Mouse (Mus musculus) heart, embryonic 13.5 days (tissue): ENCODE measurements around the gene Gpat2. TPM values are rescaled to one million over a fixed set of nuclear protein-coding genes. Genes with fewer than 3 reads are reported as not detected.
A peak's percentile ranks its signal among the peaks of the same experiment; 100 is the strongest.

Experiments used
- ATAC-seq: fragments of 200-750 bp; cut with Nextera tagmentation; 2 replicates; pipeline ENCODE4 v1.8.0; 2017; ENCODE audit warnings: moderate TSS enrichment; ENCODE audit not compliant: insufficient number of reproducible peaks, low FRiP score, low TSS enrichment; ENCODE audit errors: extremely low read depth
- H3K27ac ChIP-seq: fragments of 300-500 bp; sonication (generic); replicated peaks from 2 replicates; pipeline ENCODE4 v1.5.1; 2015; ENCODE audit warnings: moderate library complexity, mild to moderate bottlenecking, inconsistent platforms
- H3K27me3 ChIP-seq: fragments of 300-500 bp; sonication (generic); replicated peaks from 2 replicates; pipeline ENCODE4 v1.6.1; 2015; ENCODE audit warnings: mild to moderate bottlenecking, inconsistent platforms
- H3K36me3 ChIP-seq: fragments of 300-500 bp; sonication (generic); 2 replicates; pipeline ENCODE4 v1.6.1; 2015; ENCODE audit warnings: mild to moderate bottlenecking, inconsistent platforms
- H3K4me1 ChIP-seq: fragments of 300-500 bp; sonication (generic); 2 replicates; pipeline ENCODE4 v1.6.1; 2015; ENCODE audit warnings: inconsistent platforms
- H3K4me2 ChIP-seq: fragments of 300-500 bp; sonication (generic); 2 replicates; pipeline ENCODE4 v1.6.1; 2015; ENCODE audit warnings: inconsistent platforms, mild to moderate bottlenecking, moderate library complexity
- H3K4me3 ChIP-seq: fragments of 300-500 bp; sonication (generic); 2 replicates; pipeline ENCODE4 v1.5.1; 2015; ENCODE audit warnings: moderate library complexity, mild to moderate bottlenecking, inconsistent platforms
- H3K9ac ChIP-seq: fragments of 300-500 bp; sonication (generic); 2 replicates; pipeline ENCODE4 v1.6.1; 2015; ENCODE audit warnings: inconsistent platforms, mild to moderate bottlenecking, moderate library complexity
- H3K9me3 ChIP-seq: fragments of 300-500 bp; sonication (generic); 2 replicates; pipeline ENCODE4 v1.6.1; 2016; ENCODE audit warnings: inconsistent platforms
- WGBS: fragments of 180-500 bp; shearing (Covaris S2); methylation state at CpG from one replicate; pipeline ENCODE4 v1.1.7; 2015; ENCODE audit warnings: mixed read lengths; 5-methylcytosine and 5-hydroxymethylcytosine counted together
- polyA plus RNA-seq: library from polyadenylated mRNA; unstranded; fragments of >200 nt; fragmentation: Nextera tagmentation; extraction: Ambion mirVana; gene quantifications from 2 replicates; pipeline ENCODE4 v1.2.1, GENCODE M21; 2015

The Gpat2 gene
- polyA plus RNA-seq = 0.41 and 0.45 TPM in 2 replicates

DNA sequence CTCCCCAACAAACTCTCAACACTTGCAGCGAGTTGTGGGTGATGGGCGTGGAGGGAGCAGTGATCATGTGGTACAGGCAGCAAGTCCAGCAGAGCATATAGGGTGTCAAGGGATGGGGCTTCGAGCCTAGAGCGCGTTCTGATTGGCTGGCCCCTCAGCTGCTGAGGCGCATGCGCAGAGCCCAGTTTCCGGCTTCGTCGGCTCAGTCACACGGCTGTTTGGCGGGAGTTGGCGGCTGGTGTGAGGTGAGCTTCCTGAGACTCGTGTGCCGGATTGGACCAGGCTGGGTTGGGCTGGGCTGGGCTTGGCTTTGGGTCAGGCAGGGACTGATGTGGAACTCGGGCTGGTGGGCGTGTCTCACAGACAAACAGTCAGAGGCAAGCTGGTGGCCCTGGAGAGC lies at the start of gene Gpat2:
Gene Gpat2, plus strand, starts transcription at position 223 of the 400 bp plus-strand sequence.
- no peak within 1 kb of the TSS for H3K27ac ChIP-seq
- 79% methylated on average over 17 of the region's 17 CpGs for WGBS
- ATAC-seq = no peak

DNA sequence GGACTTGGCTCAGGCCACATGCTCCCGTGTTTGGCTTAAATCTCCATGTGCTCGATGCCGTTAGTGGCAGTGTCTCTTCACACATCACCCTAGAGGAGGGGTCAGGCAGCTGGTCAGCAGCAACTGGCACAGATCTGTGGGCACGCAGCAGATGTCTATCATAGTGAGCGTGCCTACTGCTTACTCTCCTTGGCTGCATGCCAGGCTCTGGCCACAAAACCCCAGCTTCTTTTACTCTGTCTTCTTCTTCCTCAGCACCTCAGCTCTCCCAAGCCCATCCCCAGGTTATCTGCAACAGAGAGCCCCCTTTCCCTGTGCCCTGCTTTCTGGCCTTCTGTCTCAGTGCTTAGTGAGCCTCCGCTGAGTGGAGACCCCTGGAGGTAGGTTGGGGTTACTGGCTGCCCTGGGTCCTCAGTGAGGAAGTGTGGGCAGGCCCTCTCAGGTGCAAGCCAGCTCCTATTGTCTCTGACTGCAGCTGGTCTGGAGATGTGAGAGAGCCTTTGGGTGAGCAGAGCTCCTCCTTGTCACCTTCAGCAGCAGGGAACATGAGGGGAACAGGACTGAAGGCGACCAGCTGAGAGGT lies 49.1 kb upstream of the Gpat2 start:
- Histone ChIP-seq H3K9ac (no peak overlapping the region), H3K4me2 (peak overlapping the region; percentile 32; the same call in 1 of the 2 replicates), H3K4me3 (no peak overlapping the region), H3K36me3 (no peaks in the 10 kb centered on the region), H3K27me3 (no peaks in the 10 kb centered on the region), H3K27ac (no peak overlapping the region), H3K4me1 (peaks cover 68% of the 10 kb centered on the region), H3K9me3 (no peaks in the 10 kb centered on the region)
- 46% methylated on average over 7 of the region's 7 CpGs for WGBS
- no peak for ATAC-seq

More for the DNA sequence above, at the start of gene Gpat2:
- Histone ChIP-seq H3K4me2 (no peak within 1 kb of the TSS), H3K4me1 (0 out of 2 replicates have a peak, but pooled peaks cover 3% of the 10 kb centered on the region), H3K36me3 (no peaks in the 10 kb centered on the region), H3K27me3 (no peaks in the 10 kb centered on the region), H3K9ac (no peak within 1 kb of the TSS), H3K4me3 (no peak within 1 kb of the TSS), H3K9me3 (no peaks in the 10 kb centered on the region)

DNA sequence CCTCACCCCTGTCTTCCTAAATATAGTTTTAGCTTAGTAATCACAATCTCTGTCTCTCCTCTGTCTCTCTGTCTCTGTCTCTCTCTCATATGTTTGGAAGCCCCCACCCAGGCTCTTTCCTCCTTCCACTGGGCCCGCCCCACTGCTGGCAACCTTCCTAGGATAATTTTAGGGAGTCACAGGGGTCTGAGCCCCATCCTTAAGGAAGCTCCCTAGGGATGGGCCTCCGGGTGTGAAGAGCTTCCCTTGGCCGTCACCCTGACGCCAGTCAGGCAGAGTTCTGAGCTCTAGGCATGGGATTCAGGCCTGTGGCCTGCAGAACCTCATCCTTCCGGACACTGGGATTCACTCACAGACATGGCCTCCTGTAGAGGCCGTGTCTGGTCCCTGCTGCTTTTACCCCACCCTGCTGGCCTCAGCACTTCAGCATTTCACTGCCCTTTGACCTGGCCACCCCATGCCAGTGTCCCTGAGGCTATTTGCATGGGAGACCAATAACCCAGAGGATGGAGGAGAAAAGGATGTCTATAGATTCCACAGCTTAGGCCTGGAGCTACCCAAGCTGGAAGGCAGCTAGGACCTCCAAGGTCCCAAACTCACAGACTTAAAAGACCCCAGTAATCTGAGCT lies 48.5 kb upstream of the Gpat2 start:
- Histone ChIP-seq H3K4me1 (peaks cover 61% of the 10 kb centered on the region), H3K27ac (no peak overlapping the region), H3K4me2 (no peak overlapping the region)

DNA sequence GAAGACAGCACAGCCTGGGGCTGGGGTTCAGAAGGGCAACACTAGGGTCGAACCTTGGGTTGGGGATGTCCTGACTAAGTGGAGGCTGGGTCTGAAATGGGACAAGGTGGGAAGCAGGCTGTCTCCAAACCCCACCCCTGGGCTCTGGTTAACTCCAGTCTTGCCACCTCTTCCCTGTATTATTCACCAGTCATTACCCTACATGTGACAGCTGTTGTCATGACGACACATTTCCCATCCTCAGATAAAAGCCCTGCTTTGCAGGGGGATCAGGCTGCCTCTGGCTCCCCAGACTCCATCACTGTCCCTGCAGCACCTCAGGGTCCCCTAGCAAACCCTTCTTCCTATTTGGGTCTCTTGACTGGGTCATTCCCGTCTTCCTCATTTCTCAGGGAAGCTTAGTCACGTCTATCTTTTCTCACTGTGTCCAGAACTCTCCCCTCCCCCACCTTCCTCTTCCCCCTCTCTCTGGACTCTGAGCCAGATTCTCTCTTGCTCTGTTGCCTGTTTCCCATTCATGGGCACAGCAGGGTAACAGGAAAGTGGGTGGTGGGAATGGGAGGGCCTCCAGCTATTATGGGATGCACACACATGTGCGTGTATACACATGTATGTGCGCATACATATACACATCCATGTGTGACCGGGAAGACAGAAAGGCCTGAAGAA lies 46.9 kb upstream of the Gpat2 start:
- Histone ChIP-seq H3K4me2 (no peak overlapping the region), H3K9ac (no peak overlapping the region), H3K27me3 (no peaks in the 10 kb centered on the region), H3K4me1 (peaks cover 50% of the 10 kb centered on the region), H3K9me3 (no peaks in the 10 kb centered on the region), H3K36me3 (no peaks in the 10 kb centered on the region), H3K27ac (no peak overlapping the region), H3K4me3 (no peak overlapping the region)
- ATAC-seq = no peak
- 62% methylated on average over 7 of the region's 7 CpGs for WGBS

More for the DNA sequence above, 48.5 kb upstream of the Gpat2 start:
- H3K9me3 ChIP-seq = no peaks in the 10 kb centered on the region
- no peak overlapping the region for H3K4me3 ChIP-seq
- WGBS = 76% methylated on average over 6 of the region's 6 CpGs
- H3K36me3 ChIP-seq = no peaks in the 10 kb centered on the region
- no peaks in the 10 kb centered on the region for H3K27me3 ChIP-seq
- H3K9ac ChIP-seq = no peak overlapping the region
- ATAC-seq = no peak

DNA sequence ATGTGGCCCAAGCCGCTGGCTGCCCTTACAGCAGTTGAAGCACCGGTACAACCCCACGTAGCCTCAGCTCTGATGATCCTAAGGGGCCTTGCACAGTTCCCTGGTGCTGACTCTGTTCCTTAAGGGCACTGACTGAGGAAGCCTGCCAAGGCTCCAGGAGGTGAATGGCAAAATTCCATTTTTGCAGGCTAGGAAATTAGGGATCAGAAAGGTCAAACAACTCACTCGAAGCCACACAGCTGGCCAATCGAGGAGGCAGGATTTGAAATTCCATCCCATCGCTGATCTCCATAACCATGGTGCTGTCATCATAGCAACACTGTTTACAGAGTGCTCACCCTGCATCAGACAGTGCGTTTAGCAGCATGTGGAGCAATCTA lies 46.4 kb upstream of the Gpat2 start:
- H3K36me3 ChIP-seq = no peaks in the 10 kb centered on the region
- H3K4me2 ChIP-seq = no peak overlapping the region
- no peak overlapping the region for H3K9ac ChIP-seq
- 0 out of 2 replicates have a peak, but pooled peaks cover under 1% of the 10 kb centered on the region for H3K27me3 ChIP-seq
- WGBS = 66% methylated on average over 7 of the region's 7 CpGs
- peaks cover 50% of the 10 kb centered on the region for H3K4me1 ChIP-seq
- no peaks in the 10 kb centered on the region for H3K9me3 ChIP-seq
- H3K4me3 ChIP-seq = no peak overlapping the region
- H3K27ac ChIP-seq = no peak overlapping the region
- ATAC-seq = no peak

DNA sequence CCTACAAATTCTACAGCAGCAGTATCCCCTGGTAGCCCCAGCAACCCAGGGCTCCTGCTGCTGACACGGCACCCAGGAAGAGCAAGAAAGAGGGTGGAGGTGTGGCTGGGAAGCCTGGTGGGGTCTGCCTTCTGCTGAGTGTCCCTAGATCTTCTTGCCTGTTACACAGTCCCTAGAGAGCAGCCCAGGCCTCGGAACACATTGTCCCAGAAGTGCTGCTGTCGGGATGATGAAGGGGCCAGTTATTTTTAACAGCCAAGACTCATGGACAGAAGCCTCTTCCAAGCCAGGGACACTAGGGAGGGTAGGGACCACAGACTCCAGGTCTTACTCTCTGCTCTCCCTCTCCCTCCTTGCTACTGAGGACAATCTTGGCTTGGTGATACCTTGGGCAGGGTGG lies 45.7 kb upstream of the Gpat2 start:
- Histone ChIP-seq H3K4me2 (no peak overlapping the region), H3K4me1 (peaks cover 44% of the 10 kb centered on the region), H3K9ac (0 out of 2 replicates have a peak overlapping the region, but pooled peaks have one; percentile 2), H3K27me3 (peaks cover 4% of the 10 kb centered on the region; the same call in 1 of the 2 replicates), H3K9me3 (no peaks in the 10 kb centered on the region), H3K36me3 (no peaks in the 10 kb centered on the region), H3K4me3 (no peak overlapping the region), H3K27ac (no peak overlapping the region)
- ATAC-seq = no peak
- WGBS = 37% methylated on average over 3 of the region's 3 CpGs

DNA sequence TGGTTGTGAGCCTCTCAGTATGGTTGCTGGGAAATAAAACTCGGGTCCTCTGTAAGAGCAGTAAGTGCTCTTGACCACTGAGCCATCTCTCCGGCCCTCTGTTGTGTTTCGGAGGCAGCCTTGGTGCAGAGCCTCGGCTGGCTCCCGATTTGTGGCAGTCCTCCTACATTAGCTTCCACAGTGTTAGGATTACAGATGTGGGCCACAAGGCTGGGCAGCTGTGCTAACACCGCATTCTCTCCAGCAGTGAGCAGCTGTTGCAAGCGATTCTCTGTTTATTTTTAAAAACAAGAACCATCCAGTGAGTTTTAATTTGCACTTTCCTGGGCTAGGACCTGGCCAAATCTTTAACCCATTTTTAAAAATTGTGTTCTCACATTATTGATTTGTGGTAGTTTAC lies 41.1 kb upstream of the Gpat2 start:
- 64% methylated on average over 7 of the region's 7 CpGs for WGBS
- Histone ChIP-seq H3K36me3 (no peaks in the 10 kb centered on the region), H3K9me3 (no peaks in the 10 kb centered on the region), H3K4me1 (peaks cover 9% of the 10 kb centered on the region), H3K27ac (no peak overlapping the region), H3K4me2 (no peak overlapping the region), H3K4me3 (no peak overlapping the region), H3K9ac (no peak overlapping the region), H3K27me3 (peaks cover 4% of the 10 kb centered on the region; the same call in 1 of the 2 replicates)
- no peak for ATAC-seq

DNA sequence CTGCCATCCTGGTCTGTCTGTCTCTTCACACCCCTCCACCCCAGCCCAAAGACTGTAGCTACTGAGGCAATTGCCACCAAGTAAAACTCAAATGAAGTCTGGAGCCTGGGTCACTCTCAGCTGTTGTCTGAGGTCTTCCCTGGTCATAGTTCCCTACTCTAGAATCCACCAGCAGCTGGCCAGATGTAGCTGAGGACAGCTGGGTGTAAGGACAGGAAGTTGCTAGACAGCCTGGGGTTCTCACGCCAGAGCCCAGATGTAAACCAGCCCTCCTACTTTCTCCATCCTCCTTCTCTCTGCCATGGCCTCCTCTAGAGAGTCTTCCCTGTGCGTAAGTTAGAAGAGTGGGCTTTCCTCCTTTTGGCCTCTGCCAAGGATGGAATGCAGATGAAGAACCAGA lies 37.5 kb upstream of the Gpat2 start:
- no peaks in the 10 kb centered on the region for H3K36me3 ChIP-seq
- no peak overlapping the region for H3K4me2 ChIP-seq
- H3K4me1 ChIP-seq = no peaks in the 10 kb centered on the region
- H3K27ac ChIP-seq = no peak overlapping the region
- H3K9me3 ChIP-seq = no peaks in the 10 kb centered on the region
- no peak overlapping the region for H3K9ac ChIP-seq
- H3K27me3 ChIP-seq = peaks cover 4% of the 10 kb centered on the region; the same call in 1 of the 2 replicates
- no peak overlapping the region for H3K4me3 ChIP-seq
- 67% methylated on average over 2 of the region's 2 CpGs for WGBS
- ATAC-seq = no peak

DNA sequence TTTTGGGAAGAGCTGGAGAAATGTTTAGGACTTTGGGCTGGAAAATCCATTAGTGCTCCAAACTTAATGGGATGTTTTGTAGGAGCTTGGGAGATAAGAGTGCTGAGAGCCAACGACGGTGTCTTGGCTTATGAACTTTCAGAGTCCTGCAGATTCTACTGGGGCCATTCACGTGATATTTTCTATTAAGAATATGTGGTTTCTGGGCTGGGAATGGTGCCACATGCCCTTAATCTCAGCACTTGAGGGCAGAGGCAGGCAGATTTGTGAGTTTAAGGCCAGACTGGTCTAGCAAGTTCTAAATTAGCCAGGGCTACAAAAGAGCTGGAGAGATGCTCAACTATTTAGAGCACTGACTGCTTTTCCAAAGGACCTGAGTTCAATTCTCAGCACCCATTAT lies 34.6 kb upstream of the Gpat2 start:
- no peak for ATAC-seq
- no peaks in the 10 kb centered on the region for H3K9me3 ChIP-seq
- 45% methylated on average over 3 of the region's 3 CpGs for WGBS

DNA sequence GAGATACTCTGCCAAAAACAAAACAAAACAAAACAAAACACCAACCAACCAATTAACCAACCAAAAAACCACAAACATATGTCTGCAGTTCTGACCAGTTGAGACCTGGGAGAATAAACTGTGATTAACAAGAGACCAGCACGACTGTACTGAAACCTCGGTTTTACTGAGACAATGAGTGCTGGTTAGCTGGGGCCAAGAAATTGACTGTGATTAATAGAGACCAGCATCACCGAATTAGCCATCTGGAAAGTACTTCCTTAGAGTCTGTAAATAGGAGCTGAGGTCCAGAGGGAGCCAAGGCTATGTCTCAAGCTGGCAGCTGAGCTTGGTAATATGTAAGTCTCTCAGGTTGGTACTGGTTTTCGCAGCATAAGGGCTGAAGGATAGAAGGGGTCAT lies 34.2 kb upstream of the Gpat2 start:
- WGBS = 77% methylated on average over 4 of the region's 4 CpGs
- H3K9me3 ChIP-seq = no peaks in the 10 kb centered on the region

More for the DNA sequence above, 34.6 kb upstream of the Gpat2 start:
- no peaks in the 10 kb centered on the region for H3K27me3 ChIP-seq
- no peak overlapping the region for H3K4me2 ChIP-seq
- no peak overlapping the region for H3K9ac ChIP-seq
- no peaks in the 10 kb centered on the region for H3K36me3 ChIP-seq
- H3K4me1 ChIP-seq = peaks cover 13% of the 10 kb centered on the region
- no peak overlapping the region for H3K4me3 ChIP-seq
- no peak overlapping the region for H3K27ac ChIP-seq

DNA sequence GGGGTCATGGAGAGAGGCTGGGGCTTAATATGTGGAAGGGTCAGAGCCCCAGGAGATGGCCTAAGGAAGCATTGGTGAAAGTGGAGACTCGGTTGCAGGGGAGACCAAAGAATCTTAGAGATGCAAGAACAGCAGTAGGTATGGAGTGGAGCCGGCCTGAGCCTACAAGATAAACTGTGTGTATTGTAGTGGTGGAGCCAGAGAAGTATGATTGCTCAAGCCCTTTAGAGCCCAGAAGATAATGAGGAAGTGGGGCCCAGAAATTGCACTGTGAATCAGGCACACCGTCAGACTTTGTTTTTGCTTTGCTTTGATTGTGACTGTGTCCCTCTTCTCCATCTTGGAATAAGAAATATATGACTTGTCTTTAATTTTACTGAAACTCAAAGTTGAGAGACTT lies 33.7 kb upstream of the Gpat2 start:
- ATAC-seq = no peak
- Histone ChIP-seq H3K36me3 (no peaks in the 10 kb centered on the region), H3K9ac (no peak overlapping the region), H3K4me3 (no peak overlapping the region), H3K4me2 (no peak overlapping the region), H3K27me3 (no peaks in the 10 kb centered on the region), H3K27ac (no peak overlapping the region), H3K4me1 (peaks cover 23% of the 10 kb centered on the region), H3K9me3 (no peaks in the 10 kb centered on the region)
- WGBS = 37% methylated on average over 3 of the region's 3 CpGs

More for the DNA sequence above, 34.2 kb upstream of the Gpat2 start:
- no peak for ATAC-seq
- H3K36me3 ChIP-seq = no peaks in the 10 kb centered on the region
- peaks cover 18% of the 10 kb centered on the region for H3K4me1 ChIP-seq
- H3K9ac ChIP-seq = no peak overlapping the region
- no peak overlapping the region for H3K27ac ChIP-seq
- no peak overlapping the region for H3K4me2 ChIP-seq
- H3K4me3 ChIP-seq = no peak overlapping the region
- no peaks in the 10 kb centered on the region for H3K27me3 ChIP-seq
